Mouse (Mus musculus): ENCODE results near the gene Etnk1. TPM values are rescaled to one million over a fixed set of nuclear protein-coding genes. Genes with fewer than 3 reads are reported as not detected.

Etnk1 gene
- polyA plus RNA-seq, 1 experiment from 2014 or later: 50.9 TPM

- H3K9ac ChIP-seq (ENCODE audit: low read depth, low read length): no peak overlapping the region
- H3K4me1 ChIP-seq (ENCODE audit: control insufficient read depth, insufficient read depth, low read length): no peaks in the 10 kb centered on the region
- ATAC-seq: no peak
- no peaks in the 10 kb centered on the region for H3K9me3 ChIP-seq (replicated peaks; ENCODE audit: control insufficient read depth, low read length, poor library complexity, severe bottlenecking)
- 77% methylated on average over 8 of the region's 8 CpGs for WGBS
- no peak overlapping the region for H3K4me2 ChIP-seq (ENCODE audit: low read length)
- no peak overlapping the region for H3K27ac ChIP-seq (ENCODE audit: low read length)
- no peaks in the 10 kb centered on the region for H3K36me3 ChIP-seq (ENCODE audit: control insufficient read depth, insufficient read depth, low read length)
- no peaks in the 10 kb centered on the region for H3K27me3 ChIP-seq (ENCODE audit: control insufficient read depth, insufficient read depth, low read depth, low read length)
- H3K4me3 ChIP-seq (ENCODE audit: low read depth, low read length): no peak overlapping the region
Observed at GRCm38 (mm10) chr6:143234868-143235267, 67.8 kb downstream of the Etnk1 start.

DNA sequence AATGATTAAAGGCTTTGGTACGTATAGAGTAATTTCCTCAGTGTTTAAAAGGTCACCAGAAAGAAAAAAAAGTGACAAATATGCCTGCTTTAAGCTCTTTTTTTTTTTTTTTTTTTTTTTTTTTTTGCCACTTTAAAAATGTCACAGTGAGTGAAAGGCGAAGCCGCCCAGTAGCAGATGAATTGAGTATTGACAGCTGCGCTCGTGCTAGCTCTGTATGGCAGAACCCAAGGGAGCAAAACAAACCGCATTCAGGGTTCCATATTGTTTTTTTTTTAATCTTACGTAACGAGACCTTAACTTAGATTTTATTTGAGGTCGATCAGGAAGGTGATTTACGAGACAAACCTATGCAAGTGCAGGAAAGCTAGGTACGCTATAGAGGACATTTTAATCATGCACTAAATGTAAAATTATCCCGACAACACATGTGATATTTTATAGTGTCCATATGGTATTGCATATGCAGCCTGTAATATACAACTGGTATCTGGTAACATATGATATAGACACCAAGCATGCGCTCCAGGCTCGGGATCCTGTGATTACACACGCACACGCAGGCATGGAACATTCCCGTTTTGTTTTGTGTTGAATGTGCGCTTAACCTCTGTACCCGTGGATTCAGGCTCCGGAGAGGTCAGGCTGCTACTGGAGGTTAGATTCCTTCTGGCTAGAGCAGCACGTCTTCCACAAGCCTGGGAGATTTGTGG, 72.5 kb downstream of the Etnk1 start:
- H3K4me1 ChIP-seq (ENCODE audit: control insufficient read depth, insufficient read depth, low read length): no peaks in the 10 kb centered on the region
- no peak for ATAC-seq
- H3K36me3 ChIP-seq (ENCODE audit: control insufficient read depth, insufficient read depth, low read length): no peaks in the 10 kb centered on the region
- 73% methylated on average over 21 of the region's 21 CpGs for WGBS
- no peaks in the 10 kb centered on the region for H3K27me3 ChIP-seq (ENCODE audit: control insufficient read depth, insufficient read depth, low read depth, low read length)
- no peaks in the 10 kb centered on the region for H3K9me3 ChIP-seq (replicated peaks; ENCODE audit: control insufficient read depth, low read length, poor library complexity, severe bottlenecking)
- no peak overlapping the region for H3K4me3 ChIP-seq (ENCODE audit: low read depth, low read length)
- no peak overlapping the region for H3K9ac ChIP-seq (ENCODE audit: low read depth, low read length)
- no peak overlapping the region for H3K4me2 ChIP-seq (ENCODE audit: low read length)
- no peak overlapping the region for H3K27ac ChIP-seq (ENCODE audit: low read length)

GRCm38 (mm10) chr6:143243191-143243590, 76.2 kb downstream of the Etnk1 start:
- WGBS: 84% methylated on average over 5 of the region's 5 CpGs

DNA sequence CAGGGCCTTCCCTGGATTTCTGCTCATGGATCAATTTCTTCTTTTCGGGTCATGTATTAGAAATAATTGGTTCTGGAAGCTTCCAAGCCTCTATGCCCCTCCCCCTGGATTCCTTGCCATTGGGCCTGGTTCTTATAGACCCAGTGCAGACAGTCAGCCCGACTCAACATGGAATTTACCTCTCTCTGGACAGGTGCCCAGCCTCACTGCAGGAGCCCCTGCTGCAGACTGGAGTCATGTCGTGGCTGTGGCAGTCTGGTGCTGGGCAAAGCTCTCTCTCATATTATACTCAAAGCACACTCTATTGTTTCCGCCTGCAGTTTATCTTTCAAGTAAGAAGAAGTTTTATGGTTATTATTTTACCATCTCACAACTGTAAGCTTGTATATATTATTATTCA, 90.9 kb downstream of the Etnk1 start:
- Histone ChIP-seq H3K9ac (ENCODE audit: low read depth, low read length) (no peak overlapping the region), H3K36me3 (ENCODE audit: control insufficient read depth, insufficient read depth, low read length) (no peaks in the 10 kb centered on the region), H3K9me3 (replicated peaks; ENCODE audit: control insufficient read depth, low read length, poor library complexity, severe bottlenecking) (no peaks in the 10 kb centered on the region), H3K4me2 (ENCODE audit: low read length) (no peak overlapping the region), H3K4me3 (ENCODE audit: low read depth, low read length) (no peak overlapping the region), H3K27ac (ENCODE audit: low read length) (no peak overlapping the region), H3K4me1 (ENCODE audit: control insufficient read depth, insufficient read depth, low read length) (peaks cover 13% of the 10 kb centered on the region), H3K27me3 (ENCODE audit: control insufficient read depth, insufficient read depth, low read depth, low read length) (no peaks in the 10 kb centered on the region)
- WGBS: 65% methylated on average over 4 of the region's 4 CpGs
- ATAC-seq: no peak

More at GRCm38 (mm10) chr6:143243191-143243590, 76.2 kb downstream of the Etnk1 start:
- H3K4me3 ChIP-seq (ENCODE audit: low read depth, low read length): no peak overlapping the region
- no peaks in the 10 kb centered on the region for H3K9me3 ChIP-seq (replicated peaks; ENCODE audit: control insufficient read depth, low read length, poor library complexity, severe bottlenecking)
- H3K4me1 ChIP-seq (ENCODE audit: control insufficient read depth, insufficient read depth, low read length): no peaks in the 10 kb centered on the region
- H3K27me3 ChIP-seq (ENCODE audit: control insufficient read depth, insufficient read depth, low read depth, low read length): no peaks in the 10 kb centered on the region
- H3K4me2 ChIP-seq (ENCODE audit: low read length): no peak overlapping the region
- no peak overlapping the region for H3K27ac ChIP-seq (ENCODE audit: low read length)
- no peak for ATAC-seq
- no peak overlapping the region for H3K9ac ChIP-seq (ENCODE audit: low read depth, low read length)
- H3K36me3 ChIP-seq (ENCODE audit: control insufficient read depth, insufficient read depth, low read length): no peaks in the 10 kb centered on the region

GRCm38 (mm10) chr6:143259169-143259629, 92.2 kb downstream of the Etnk1 start:
- Histone ChIP-seq H3K9me3 (replicated peaks; ENCODE audit: control insufficient read depth, low read length, poor library complexity, severe bottlenecking) (no peaks in the 10 kb centered on the region), H3K4me1 (ENCODE audit: control insufficient read depth, insufficient read depth, low read length) (peaks cover 13% of the 10 kb centered on the region), H3K9ac (ENCODE audit: low read depth, low read length) (no peak overlapping the region), H3K36me3 (ENCODE audit: control insufficient read depth, insufficient read depth, low read length) (no peaks in the 10 kb centered on the region), H3K4me2 (ENCODE audit: low read length) (peak overlapping the region; percentile 50), H3K27me3 (ENCODE audit: control insufficient read depth, insufficient read depth, low read depth, low read length) (no peaks in the 10 kb centered on the region), H3K27ac (ENCODE audit: low read length) (no peak overlapping the region), H3K4me3 (ENCODE audit: low read depth, low read length) (0 out of 2 replicates have a peak overlapping the region, but pooled peaks have one; percentile 11)
- ATAC-seq: peak; percentile 75
- WGBS: 21% methylated on average over 17 of the region's 17 CpGs

- Histone ChIP-seq H3K4me1 (ENCODE audit: control insufficient read depth, insufficient read depth, low read length) (peaks cover 13% of the 10 kb centered on the region), H3K4me2 (ENCODE audit: low read length) (peak overlapping the region; percentile 50), H3K9ac (ENCODE audit: low read depth, low read length) (no peak overlapping the region), H3K4me3 (ENCODE audit: low read depth, low read length) (no peak overlapping the region), H3K36me3 (ENCODE audit: control insufficient read depth, insufficient read depth, low read length) (no peaks in the 10 kb centered on the region), H3K27me3 (ENCODE audit: control insufficient read depth, insufficient read depth, low read depth, low read length) (no peaks in the 10 kb centered on the region), H3K27ac (ENCODE audit: low read length) (no peak overlapping the region), H3K9me3 (replicated peaks; ENCODE audit: control insufficient read depth, low read length, poor library complexity, severe bottlenecking) (no peaks in the 10 kb centered on the region)
- WGBS: 43% methylated on average over 18 of the region's 18 CpGs
- ATAC-seq: 0 out of 2 replicates have a peak, but pooled peaks have one; percentile 22
Observed at GRCm38 (mm10) chr6:143259870-143260559, 93.0 kb downstream of the Etnk1 start.

DNA sequence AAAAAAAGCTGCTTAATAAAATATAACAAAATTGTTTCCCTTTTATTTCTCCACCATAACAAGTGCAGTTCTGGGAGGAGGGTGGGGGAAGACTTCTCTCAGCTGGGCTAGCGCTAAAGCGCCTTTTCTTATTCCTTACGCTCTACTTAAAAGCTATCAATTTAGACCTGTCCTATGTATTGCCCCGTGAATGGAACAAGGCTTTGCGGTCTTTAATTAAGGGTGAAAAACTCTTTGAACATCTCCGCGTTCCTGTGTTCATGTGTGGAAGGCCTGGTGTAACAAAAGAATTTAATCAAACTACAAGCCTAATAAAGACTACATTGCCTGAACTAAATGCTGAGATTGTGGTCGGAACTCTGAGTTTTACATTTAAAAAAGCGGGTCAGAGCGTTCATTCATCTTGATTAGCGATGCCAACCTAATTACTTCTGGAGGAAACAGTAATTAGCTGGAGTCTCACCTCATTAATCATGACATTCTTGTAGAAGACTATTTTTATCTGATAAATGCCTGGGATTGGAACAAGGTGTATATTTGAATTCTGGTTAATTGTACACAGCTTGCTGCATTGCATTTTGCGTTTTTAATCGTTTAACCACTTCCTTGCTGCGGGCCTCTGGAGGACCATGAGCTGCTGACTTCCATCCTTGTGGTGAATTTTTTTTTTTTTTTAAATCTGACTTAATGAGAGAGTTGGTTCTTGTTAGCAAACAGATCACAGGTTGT, 93.7 kb downstream of the Etnk1 start:
- H3K4me2 ChIP-seq (ENCODE audit: low read length): peak overlapping the region; percentile 50
- no peak overlapping the region for H3K4me3 ChIP-seq (ENCODE audit: low read depth, low read length)
- peaks cover 13% of the 10 kb centered on the region for H3K4me1 ChIP-seq (ENCODE audit: control insufficient read depth, insufficient read depth, low read length)
- H3K27ac ChIP-seq (ENCODE audit: low read length): no peak overlapping the region
- H3K9ac ChIP-seq (ENCODE audit: low read depth, low read length): no peak overlapping the region
- H3K9me3 ChIP-seq (replicated peaks; ENCODE audit: control insufficient read depth, low read length, poor library complexity, severe bottlenecking): no peaks in the 10 kb centered on the region
- no peaks in the 10 kb centered on the region for H3K36me3 ChIP-seq (ENCODE audit: control insufficient read depth, insufficient read depth, low read length)
- no peaks in the 10 kb centered on the region for H3K27me3 ChIP-seq (ENCODE audit: control insufficient read depth, insufficient read depth, low read depth, low read length)
- no peak for ATAC-seq
- 41% methylated on average over 14 of the region's 14 CpGs for WGBS

- WGBS: 39% methylated on average over 8 of the region's 8 CpGs
- no peaks in the 10 kb centered on the region for H3K36me3 ChIP-seq (ENCODE audit: control insufficient read depth, insufficient read depth, low read length)
- no peaks in the 10 kb centered on the region for H3K27me3 ChIP-seq (ENCODE audit: control insufficient read depth, insufficient read depth, low read depth, low read length)
- no peak overlapping the region for H3K9ac ChIP-seq (ENCODE audit: low read depth, low read length)
- H3K9me3 ChIP-seq (replicated peaks; ENCODE audit: control insufficient read depth, low read length, poor library complexity, severe bottlenecking): no peaks in the 10 kb centered on the region
- H3K4me2 ChIP-seq (ENCODE audit: low read length): no peak overlapping the region
- H3K4me1 ChIP-seq (ENCODE audit: control insufficient read depth, insufficient read depth, low read length): peaks cover 13% of the 10 kb centered on the region
- ATAC-seq: no peak
- no peak overlapping the region for H3K27ac ChIP-seq (ENCODE audit: low read length)
- no peak overlapping the region for H3K4me3 ChIP-seq (ENCODE audit: low read depth, low read length)
Observed at GRCm38 (mm10) chr6:143261289-143261665, 94.3 kb downstream of the Etnk1 start.

All from midbrain, embryonic 16.5 days (tissue).